ENCODE assay signal across 30 mouse cellular contexts in the genomic region with DNA sequence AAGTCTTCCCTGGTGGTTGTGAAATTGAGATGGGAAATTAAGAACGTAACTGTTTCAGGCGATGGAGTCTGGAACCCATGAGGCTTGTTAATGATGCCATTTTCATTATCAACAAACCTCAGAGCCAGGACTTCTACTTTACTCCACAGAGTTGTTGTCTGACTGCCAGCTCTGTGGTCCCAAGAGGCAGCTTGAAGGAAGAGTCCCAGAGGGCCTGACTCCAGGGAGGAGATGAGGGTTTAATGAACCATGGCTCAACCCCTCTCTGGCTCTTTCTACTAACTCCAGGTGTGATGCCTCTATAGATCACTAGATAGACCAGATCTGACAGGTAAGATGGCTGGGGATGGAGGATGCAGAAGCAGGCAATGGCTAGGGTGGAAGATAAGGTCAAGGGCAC. TPM values are rescaled to one million over a fixed set of nuclear protein-coding genes. Genes with fewer than 3 reads are reported as not detected.
DNase-seq lines count a peak whose midpoint lies in the region; ATAC-seq lines count a peak whose summit lies in the region.
"Had no signal": no experiment of that assay in that cellular context is flagged by ENCODE, and none has a peak within 500 bp of the region (broad histone marks: within the 10 kb centered on the region; RNA-seq: fewer than 3 reads in every experiment).

A gene (plus strand): TSS at position 301 of the 400 bp plus-strand sequence.

- H3K4me3 ChIP-seq in midbrain, embryonic 10.5 days = no peak within 1 kb of the TSS
- H3K4me3 ChIP-seq in midbrain, embryonic 16.5 days (ENCODE audit: low read depth, low read length) = no peak within 1 kb of the TSS
- H3K4me3 ChIP-seq: embryonic facial prominence, embryonic 13.5 days; embryonic facial prominence, embryonic 15.5 days; erythroblast, embryonic 14.5 days; forebrain, embryonic 10.5 days; forebrain, embryonic 12.5 days had no signal

- no peaks in the 10 kb centered on the region for H3K4me1 ChIP-seq in midbrain, embryonic 10.5 days
- no peaks in the 10 kb centered on the region for H3K4me1 ChIP-seq in midbrain, embryonic 16.5 days (ENCODE audit: control insufficient read depth, insufficient read depth, low read length)
- H3K4me1 ChIP-seq: embryonic facial prominence, embryonic 13.5 days; embryonic facial prominence, embryonic 15.5 days; forebrain, embryonic 10.5 days; forebrain, embryonic 12.5 days had no signal

- no peak within 1 kb of the TSS for H3K9ac ChIP-seq in midbrain, embryonic 16.5 days (ENCODE audit: low read depth, low read length)
- H3K9ac ChIP-seq: embryonic facial prominence, embryonic 13.5 days; embryonic facial prominence, embryonic 15.5 days; forebrain, embryonic 12.5 days had no signal

- no peak within 1 kb of the TSS for H3K4me2 ChIP-seq in midbrain, embryonic 16.5 days (ENCODE audit: low read length)
- H3K4me2 ChIP-seq: embryonic facial prominence, embryonic 13.5 days; embryonic facial prominence, embryonic 15.5 days; forebrain, embryonic 12.5 days had no signal

- H3K27ac ChIP-seq in midbrain, embryonic 10.5 days (replicated peaks) = no peak within 1 kb of the TSS
- H3K27ac ChIP-seq in midbrain, embryonic 16.5 days (ENCODE audit: low read length) = no peak within 1 kb of the TSS
- H3K27ac ChIP-seq: embryonic facial prominence, embryonic 13.5 days; embryonic facial prominence, embryonic 15.5 days; forebrain, embryonic 10.5 days; forebrain, embryonic 12.5 days had no signal

- H3K36me3 ChIP-seq in midbrain, embryonic 10.5 days = no peaks in the 10 kb centered on the region
- H3K36me3 ChIP-seq in midbrain, embryonic 16.5 days (ENCODE audit: control insufficient read depth, insufficient read depth, low read length) = no peaks in the 10 kb centered on the region
- H3K36me3 ChIP-seq: embryonic facial prominence, embryonic 13.5 days; embryonic facial prominence, embryonic 15.5 days; forebrain, embryonic 10.5 days; forebrain, embryonic 12.5 days had no signal

- WGBS in midbrain, embryonic 10.5 days = 85% methylated on average over 2 of the region's 2 CpGs
- 88% methylated on average over 2 of the region's 2 CpGs for WGBS in midbrain, embryonic 16.5 days

- H3K9me3 ChIP-seq in midbrain, embryonic 10.5 days (replicated peaks) = peaks cover 14% of the 10 kb centered on the region
- H3K9me3 ChIP-seq in midbrain, embryonic 16.5 days (replicated peaks; ENCODE audit: control insufficient read depth, low read length, poor library complexity, severe bottlenecking) = 0 out of 2 replicates have a peak, but pooled peaks cover 5% of the 10 kb centered on the region
- H3K9me3 ChIP-seq: embryonic facial prominence, embryonic 13.5 days; embryonic facial prominence, embryonic 15.5 days; forebrain, embryonic 12.5 days had no signal

- H3K27me3 ChIP-seq in midbrain, embryonic 10.5 days (ENCODE audit: low read depth, poor library complexity, severe bottlenecking) = no peaks in the 10 kb centered on the region
- no peaks in the 10 kb centered on the region for H3K27me3 ChIP-seq in midbrain, embryonic 16.5 days (ENCODE audit: control insufficient read depth, insufficient read depth, low read depth, low read length)
- H3K27me3 ChIP-seq: embryonic facial prominence, embryonic 13.5 days; embryonic facial prominence, embryonic 15.5 days; forebrain, embryonic 12.5 days; Patski had no signal

- no peak for ATAC-seq in midbrain, embryonic 16.5 days
- ATAC-seq: activated CD4-positive, CD25-positive, alpha-beta regulatory T cell, adult 4 months; forebrain, embryonic 14.5 days; forebrain, embryonic 16.5 days; Patski had no signal

- peak; percentile 32 for DNase-seq in adrenal gland, postnatal 14 days
- no peak for DNase-seq in adrenal gland, adult 2 months
- peak; percentile 5 for DNase-seq in kidney, postnatal 10 days
- DNase-seq in kidney, postnatal 4 days = no peak
- peak; percentile 1 for DNase-seq in midbrain, embryonic 10.5 days (ENCODE audit: low spot score)
- no peak for DNase-seq in adipocyte (ENCODE audit: low spot score)
- DNase-seq: adrenal gland, postnatal 25 days; cerebellum, adult 11 months; cerebellum, adult 18-20 months; cerebellum, adult 8-10 months; cerebellum, adult 9-11 months; cerebellum, postnatal 14 days; cerebellum, postnatal 36 days; embryo, embryonic 11 days had no signal

RNA-seq across cellular contexts. Expression of the gene that starts here (rescaled TPM):
- total RNA-seq in adrenal gland, postnatal 14 days (2021) = not detected in 2 replicates
- total RNA-seq in adrenal gland, adult 2 months (2021) = not detected
- polyA plus RNA-seq in adrenal gland, adult 2 months (2012; rRNA removed) = not detected in 2 replicates
- polyA plus RNA-seq in midbrain, embryonic 10.5 days (2016; fragmentation: Nextera tagmentation; extraction: Ambion mirVana) = not detected in 2 replicates
- not detected in 2 replicates for polyA plus RNA-seq in midbrain, embryonic 16.5 days (2015; fragmentation: Nextera tagmentation; extraction: Ambion mirVana)
- total RNA-seq: adrenal gland, postnatal 25 days; adrenal gland, postnatal 4 days; common myeloid progenitor, adult 5-6 weeks; ES-E14; MEL had no signal
- polyA plus RNA-seq: activated CD4-positive, CD25-positive, alpha-beta regulatory T cell, adult 4 months; C2C12; embryonic facial prominence, embryonic 11.5 days; embryonic facial prominence, embryonic 13.5 days; embryonic facial prominence, embryonic 15.5 days; erythroblast, embryonic 14.5 days; forebrain, embryonic 10.5 days; forebrain, embryonic 12.5 days; forebrain, embryonic 14.5 days; forebrain, embryonic 16.5 days; Patski had no signal

Comparison
In these comparisons a context has a peak if more than half of its experiments do, and no peak if none do; other contexts are left out.
1. Peak in DNase-seq in adrenal gland, postnatal 14 days; RNA of the gene not detected or under 1 TPM.
2. Peak in DNase-seq in midbrain, embryonic 10.5 days; RNA of the gene not detected or under 1 TPM.